Mouse (Mus musculus): ENCODE data around the gene Coq6. TPM values are rescaled to one million over a fixed set of nuclear protein-coding genes. Genes with fewer than 3 reads are reported as not detected.
A peak's percentile ranks its signal among the peaks of the same experiment; 100 is the strongest.

The Coq6 gene
- polyA plus RNA-seq, 1 experiment from 2014 or later, result 49.2 TPM

DNA sequence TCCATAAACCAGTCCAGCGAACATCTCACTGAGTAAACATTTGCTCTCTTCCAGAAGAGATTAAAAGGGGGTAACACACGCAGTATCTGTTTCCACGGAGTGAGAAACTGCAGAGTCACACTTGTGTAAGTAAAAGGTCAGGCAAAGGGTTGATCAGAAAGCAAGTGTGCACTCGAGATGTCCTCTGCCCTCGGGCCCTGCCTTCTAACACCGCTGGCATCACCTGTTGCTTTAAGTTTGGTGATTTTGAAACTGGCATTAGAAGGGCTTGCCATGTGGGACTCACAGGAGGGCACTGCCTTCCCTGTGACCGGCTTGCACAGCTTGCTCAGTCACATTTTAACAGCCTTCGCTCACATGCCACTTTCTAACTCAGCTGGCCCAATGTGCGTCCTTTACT, 38.2 kb downstream of the Coq6 start:
- no peak overlapping the region for H3K4me3 ChIP-seq
- H3K9me3 ChIP-seq, result no peaks in the 10 kb centered on the region
- H3K4me1 ChIP-seq, result no peaks in the 10 kb centered on the region
- H3K27ac ChIP-seq, result no peak overlapping the region
- no peaks in the 10 kb centered on the region for H3K27me3 ChIP-seq (ENCODE audit: poor library complexity, severe bottlenecking)
- WGBS, result 84% methylated on average over 9 of the region's 9 CpGs
- DNase-seq (ENCODE audit: extremely low spot score, low spot score), result no peak
- H3K36me3 ChIP-seq (replicated peaks), result no peaks in the 10 kb centered on the region

DNA sequence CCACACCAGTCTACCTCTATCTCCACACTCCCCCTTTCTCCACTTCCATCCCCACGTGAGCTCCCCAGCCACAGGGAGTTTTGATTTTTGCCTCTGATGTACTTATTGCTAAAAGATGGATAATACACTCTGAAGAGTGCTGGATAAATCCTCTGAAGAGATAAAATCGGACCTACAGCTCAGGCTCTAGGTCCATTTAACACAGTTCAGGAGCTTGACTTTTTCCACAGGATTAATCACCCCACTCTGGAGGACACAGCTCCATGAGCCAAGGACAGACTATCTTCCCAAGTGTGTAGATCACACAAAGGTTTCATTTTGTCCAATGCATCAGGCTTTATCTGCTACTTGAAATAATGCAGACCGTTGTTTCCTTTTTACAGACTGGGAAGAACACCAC, 38.6 kb downstream of the Coq6 start:
- Histone ChIP-seq H3K27ac (no peak overlapping the region), H3K4me3 (no peak overlapping the region), H3K9me3 (no peaks in the 10 kb centered on the region), H3K36me3 (replicated peaks) (no peaks in the 10 kb centered on the region), H3K4me1 (no peaks in the 10 kb centered on the region), H3K27me3 (ENCODE audit: poor library complexity, severe bottlenecking) (no peaks in the 10 kb centered on the region)
- DNase-seq (ENCODE audit: extremely low spot score, low spot score), result no peak
- 86% methylated on average over 3 of the region's 3 CpGs for WGBS

DNA sequence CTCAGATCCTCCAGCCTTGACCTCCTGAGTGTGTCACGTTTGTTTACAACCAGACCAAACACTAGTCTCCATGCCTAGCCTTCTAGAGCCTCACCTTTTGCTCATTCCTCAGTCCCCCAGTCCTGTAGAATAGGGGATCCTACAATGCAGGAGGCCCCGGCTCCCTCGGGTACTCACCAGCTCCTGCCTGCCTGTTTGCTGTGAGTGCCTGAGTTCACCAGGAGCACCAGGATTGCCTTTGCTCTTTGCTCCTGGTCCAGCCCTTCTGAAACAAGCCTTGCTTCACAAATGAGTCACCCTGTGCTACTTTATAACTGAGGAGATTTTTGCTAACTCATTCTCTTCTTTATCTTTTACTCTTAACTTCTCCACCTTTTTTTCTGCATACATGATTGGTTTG, 39.2 kb downstream of the Coq6 start:
- H3K27me3 ChIP-seq (ENCODE audit: poor library complexity, severe bottlenecking), result no peaks in the 10 kb centered on the region
- no peak for DNase-seq (ENCODE audit: extremely low spot score, low spot score)
- no peaks in the 10 kb centered on the region for H3K4me1 ChIP-seq
- 75% methylated on average over 3 of the region's 3 CpGs for WGBS
- H3K36me3 ChIP-seq (replicated peaks), result no peaks in the 10 kb centered on the region
- H3K4me3 ChIP-seq, result no peak overlapping the region
- H3K9me3 ChIP-seq, result no peaks in the 10 kb centered on the region
- no peak overlapping the region for H3K27ac ChIP-seq

DNA sequence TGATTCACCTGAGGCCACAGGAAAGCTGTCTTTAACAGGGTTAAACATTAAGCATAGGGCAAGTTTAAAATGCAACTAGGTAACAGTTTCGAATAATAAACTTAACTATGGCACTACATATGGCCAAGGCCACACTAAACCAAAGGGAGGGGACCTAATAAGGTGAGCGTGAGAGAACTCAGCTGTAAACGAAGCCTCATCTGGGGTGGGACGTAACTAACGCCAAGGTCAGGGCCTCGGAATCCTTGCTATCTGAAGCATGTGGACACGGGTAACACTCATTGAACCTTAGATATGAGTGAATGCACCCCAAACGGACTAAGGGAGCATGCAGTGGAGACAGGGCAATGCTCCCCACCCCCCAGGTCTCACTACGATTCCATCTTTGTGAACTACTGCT, 41.5 kb downstream of the Coq6 start:
- Histone ChIP-seq H3K36me3 (replicated peaks) (no peaks in the 10 kb centered on the region), H3K27ac (no peak overlapping the region), H3K9me3 (no peaks in the 10 kb centered on the region), H3K4me1 (peaks cover 4% of the 10 kb centered on the region), H3K27me3 (ENCODE audit: poor library complexity, severe bottlenecking) (peaks cover 3% of the 10 kb centered on the region), H3K4me3 (no peak overlapping the region)
- DNase-seq (ENCODE audit: extremely low spot score, low spot score), result no peak
- 84% methylated on average over 9 of the region's 9 CpGs for WGBS

DNA sequence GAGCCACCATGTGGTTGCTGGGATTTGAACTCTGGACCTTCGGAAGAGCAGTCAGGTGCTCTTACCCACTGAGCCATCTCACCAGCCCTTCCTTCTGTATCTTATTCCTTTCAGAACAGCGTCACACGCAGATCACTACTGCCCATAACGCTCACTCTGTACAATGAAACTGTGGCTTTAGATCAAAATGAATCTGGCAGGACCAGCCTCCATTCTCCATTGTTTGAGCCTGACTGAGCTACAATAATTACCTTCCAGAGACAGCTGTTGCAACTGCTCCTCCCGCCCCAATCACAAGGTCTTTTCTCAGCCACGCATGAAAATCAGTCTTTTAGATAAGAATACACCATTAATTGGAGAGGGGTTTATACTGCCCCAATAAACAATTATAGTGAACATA, 43.1 kb downstream of the Coq6 start:
- no peaks in the 10 kb centered on the region for H3K36me3 ChIP-seq (replicated peaks)
- H3K9me3 ChIP-seq, result no peaks in the 10 kb centered on the region
- H3K4me3 ChIP-seq, result no peak overlapping the region
- peaks cover 6% of the 10 kb centered on the region for H3K27me3 ChIP-seq (ENCODE audit: poor library complexity, severe bottlenecking)
- WGBS, result 78% methylated on average over 6 of the region's 6 CpGs
- DNase-seq (ENCODE audit: extremely low spot score, low spot score), result no peak
- no peak overlapping the region for H3K27ac ChIP-seq
- peaks cover 20% of the 10 kb centered on the region for H3K4me1 ChIP-seq

DNA sequence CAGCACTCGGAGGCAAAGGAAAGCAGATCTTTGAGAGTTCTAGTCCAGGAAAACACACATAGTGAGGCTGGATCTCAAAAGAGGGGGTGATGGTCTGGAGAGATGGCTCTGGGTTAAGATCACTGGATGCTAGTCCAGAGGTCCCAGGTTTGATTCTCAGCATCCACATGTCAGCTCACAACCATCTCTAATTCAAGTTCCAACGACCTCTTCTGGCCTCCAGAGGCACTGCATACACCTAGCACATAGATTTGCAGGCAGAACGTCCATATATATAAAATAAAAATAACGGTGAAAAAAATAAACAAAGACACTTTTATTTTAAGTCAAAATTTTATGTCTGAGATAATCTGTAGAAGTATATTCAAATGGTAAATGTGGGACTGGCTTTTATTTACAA, 45.8 kb downstream of the Coq6 start:
- Histone ChIP-seq H3K27ac (no peak overlapping the region), H3K27me3 (ENCODE audit: poor library complexity, severe bottlenecking) (peaks cover 17% of the 10 kb centered on the region), H3K4me3 (no peak overlapping the region), H3K4me1 (peaks cover 20% of the 10 kb centered on the region), H3K36me3 (replicated peaks) (no peaks in the 10 kb centered on the region), H3K9me3 (no peaks in the 10 kb centered on the region)
- DNase-seq (ENCODE audit: extremely low spot score, low spot score), result no peak
- WGBS, result 64% methylated on average over 4 of the region's 4 CpGs

DNA sequence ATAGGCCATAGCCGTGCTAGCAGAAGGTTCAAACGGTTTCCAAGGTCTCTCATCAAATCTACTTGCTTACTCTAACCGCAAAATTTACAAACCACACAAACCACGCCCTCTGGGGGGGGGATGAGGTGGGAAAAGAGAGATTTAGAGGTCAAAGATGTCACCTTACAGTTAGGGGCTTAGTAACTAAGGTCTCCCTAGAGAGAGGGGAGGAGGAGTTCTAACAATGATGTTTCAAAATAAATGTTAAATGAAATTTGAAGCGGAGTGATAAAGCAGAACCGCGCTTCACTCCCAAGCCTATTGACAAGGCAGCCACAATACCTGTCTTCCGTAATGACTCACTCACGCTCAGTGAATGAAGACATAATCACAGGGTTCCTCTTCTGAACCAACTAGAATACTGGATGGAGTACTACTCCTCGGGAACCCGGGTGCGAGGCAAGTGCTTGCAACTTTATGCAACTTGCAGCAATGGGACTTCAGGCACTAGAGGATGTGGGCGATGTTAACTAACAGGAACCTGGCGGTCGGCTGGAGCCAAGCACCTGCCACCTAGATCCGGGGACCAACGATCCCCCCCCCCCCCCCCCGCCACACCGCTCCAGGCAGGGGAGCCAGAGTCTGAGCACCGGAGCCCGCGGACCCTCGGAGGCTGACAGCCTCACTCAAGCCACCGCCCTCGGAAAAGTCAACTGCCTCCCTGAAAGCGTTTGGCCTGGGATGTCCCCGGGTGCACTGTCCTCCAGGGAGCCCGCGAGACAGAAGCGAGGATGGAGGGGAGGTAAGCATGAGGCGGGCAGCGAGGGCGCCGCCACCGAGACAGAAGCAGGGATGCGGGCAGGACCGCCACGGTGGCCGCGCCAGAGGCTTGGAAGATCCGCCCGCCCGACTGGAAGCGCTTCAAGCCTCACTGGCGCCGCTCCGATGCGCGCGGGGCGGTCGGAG, 46.7 kb downstream of the Coq6 start:
- Histone ChIP-seq H3K27me3 (ENCODE audit: poor library complexity, severe bottlenecking) (peaks cover 17% of the 10 kb centered on the region), H3K36me3 (replicated peaks) (no peaks in the 10 kb centered on the region), H3K27ac (peak overlapping the region; percentile 90), H3K9me3 (no peaks in the 10 kb centered on the region), H3K4me3 (peak overlapping the region; percentile 81), H3K4me1 (peaks cover 20% of the 10 kb centered on the region)
- DNase-seq (ENCODE audit: extremely low spot score, low spot score), result no peak
- 2% methylated on average over 50 of the region's 52 CpGs for WGBS

DNA sequence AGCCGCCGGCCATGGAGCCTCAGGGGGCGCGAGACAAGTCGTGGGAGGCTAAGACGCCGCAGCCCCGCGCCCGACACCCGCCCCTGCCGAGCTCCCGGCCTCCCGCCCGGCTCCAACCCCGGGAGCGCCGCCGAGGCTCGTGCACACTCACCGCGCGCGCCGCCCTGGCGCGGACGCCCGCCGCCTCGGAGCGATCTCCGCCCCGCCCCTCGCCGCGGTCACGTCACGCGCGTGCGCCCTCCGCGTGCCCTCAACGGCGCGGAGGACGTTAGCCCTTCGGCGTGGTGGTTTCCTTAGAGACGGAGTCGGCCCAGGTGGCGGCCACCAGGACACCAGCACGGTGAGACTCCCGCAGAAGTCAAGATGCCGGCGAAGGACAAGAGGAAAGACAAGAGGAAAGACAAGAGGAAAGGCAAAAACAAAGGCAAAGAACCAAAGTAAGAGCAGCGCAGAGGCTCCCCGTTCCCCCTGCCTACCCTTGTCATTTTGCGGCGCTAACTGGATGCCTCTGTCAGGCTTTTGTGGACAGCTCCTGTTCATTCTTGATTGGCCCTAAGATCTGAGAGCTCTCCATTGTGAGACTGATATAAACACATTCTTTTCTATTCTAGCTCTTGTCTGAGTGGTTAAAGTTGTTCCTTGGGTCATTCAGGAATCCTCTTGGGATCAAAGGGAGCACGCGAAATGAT, 47.5 kb downstream of the Coq6 start, which contains the start of the genes Entpd5 and Bbof1:
Gene Entpd5, minus strand, starts transcription at position 211 of the 689 bp plus-strand sequence.
Gene Bbof1, plus strand, starts transcription at position 253 of the 689 bp plus-strand sequence.
- DNase-seq (ENCODE audit: extremely low spot score, low spot score), result peak; percentile 79
- H3K27me3 ChIP-seq (ENCODE audit: poor library complexity, severe bottlenecking), result peaks cover 17% of the 10 kb centered on the region
- peak within 1 kb of the TSS; percentile 90 for H3K27ac ChIP-seq
- no peaks in the 10 kb centered on the region for H3K36me3 ChIP-seq (replicated peaks)
- WGBS, result 1% methylated on average over 63 of the region's 63 CpGs
- H3K4me1 ChIP-seq, result peaks cover 20% of the 10 kb centered on the region
- H3K9me3 ChIP-seq, result no peaks in the 10 kb centered on the region
- peak within 1 kb of the TSS; percentile 81 for H3K4me3 ChIP-seq

DNA sequence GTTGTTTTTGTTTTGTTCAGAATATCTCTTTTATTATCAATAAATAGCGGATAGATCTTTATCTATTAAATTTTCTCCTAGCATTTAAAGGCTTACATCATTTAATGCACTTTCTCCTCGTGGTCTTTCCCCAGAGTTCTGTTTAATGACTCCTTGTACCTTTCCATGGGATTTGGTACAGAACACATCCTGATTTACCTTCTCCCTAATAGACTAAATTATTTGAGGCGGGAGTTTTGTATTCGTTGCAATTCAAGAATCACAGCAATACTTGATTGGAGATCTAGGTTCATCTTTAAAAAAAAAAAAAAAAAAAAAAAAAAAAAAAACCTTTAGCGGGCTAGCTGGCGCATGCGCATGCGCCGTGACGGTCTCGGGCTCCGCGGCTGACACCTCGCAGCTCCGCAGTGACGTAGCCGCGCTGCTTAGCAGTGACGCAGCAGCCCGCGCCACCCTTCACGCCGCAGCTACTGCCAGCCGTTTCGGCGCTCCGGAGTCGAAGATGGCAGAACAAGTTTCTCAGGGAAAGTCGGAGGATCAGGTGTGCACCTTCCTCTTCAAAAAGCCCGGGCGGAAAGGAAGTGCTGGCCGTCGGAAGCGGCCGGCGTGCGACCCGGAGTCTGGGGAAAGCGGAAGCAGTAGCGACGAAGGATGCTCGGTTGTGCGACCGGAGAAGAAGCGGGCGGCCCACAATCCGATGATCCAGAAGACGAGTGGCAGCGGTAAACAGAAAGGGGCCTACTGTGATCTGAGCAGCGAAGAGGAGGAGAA, 55.6 kb downstream of the Coq6 start, which contains the start of gene Rnf113a2:
Gene Rnf113a2, plus strand, starts transcription at position 363 of the 771 bp plus-strand sequence.
- 4% methylated on average over 50 of the region's 50 CpGs for WGBS
- peak within 1 kb of the TSS; percentile 87 for H3K27ac ChIP-seq
- DNase-seq (ENCODE audit: extremely low spot score, low spot score), result peak; percentile 84
- peaks cover 7% of the 10 kb centered on the region for H3K4me1 ChIP-seq
- H3K4me3 ChIP-seq, result peak within 1 kb of the TSS; percentile 66
- peaks cover 16% of the 10 kb centered on the region for H3K36me3 ChIP-seq (replicated peaks)
- peaks cover 7% of the 10 kb centered on the region; the same call in 1 of the 2 replicates for H3K9me3 ChIP-seq
- peaks cover 5% of the 10 kb centered on the region; the same call in 1 of the 2 replicates for H3K27me3 ChIP-seq (ENCODE audit: poor library complexity, severe bottlenecking)

DNA sequence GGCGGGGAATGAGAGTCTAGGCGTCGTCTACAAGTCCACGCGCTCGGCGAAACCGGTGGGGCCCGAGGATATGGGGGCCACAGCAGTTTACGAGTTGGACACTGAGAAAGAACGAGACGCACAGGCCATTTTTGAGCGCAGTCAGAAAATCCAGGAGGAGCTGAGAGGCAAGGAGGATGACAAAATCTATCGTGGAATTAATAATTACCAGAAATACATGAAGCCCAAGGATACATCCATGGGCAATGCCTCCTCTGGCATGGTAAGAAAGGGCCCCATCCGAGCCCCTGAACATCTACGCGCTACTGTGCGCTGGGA, 56.1 kb downstream of the Coq6 start:
- Histone ChIP-seq H3K4me1 (peaks cover 7% of the 10 kb centered on the region), H3K27me3 (ENCODE audit: poor library complexity, severe bottlenecking) (peaks cover 5% of the 10 kb centered on the region; the same call in 1 of the 2 replicates), H3K9me3 (peaks cover 7% of the 10 kb centered on the region; the same call in 1 of the 2 replicates), H3K36me3 (replicated peaks) (peaks cover 16% of the 10 kb centered on the region), H3K4me3 (peak overlapping the region; percentile 66), H3K27ac (peak overlapping the region; percentile 87)
- DNase-seq (ENCODE audit: extremely low spot score, low spot score), result no peak
- 34% methylated on average over 18 of the region's 18 CpGs for WGBS

Data from forebrain, embryonic 10.5 days (tissue).